Mouse (Mus musculus): ENCODE measurements around the gene Tns1.

- no peak for TF ChIP-seq EP300 (optimal IDR thresholded peaks at IDR 0.05)
- no peak for TF ChIP-seq CTCF (IDR thresholded peaks at IDR 0.05; ENCODE audit: low read depth)
Observed at GRCm38 (mm10) chr1:73860421-73860820, 263.8 kb downstream of the Tns1 start.
